Mouse (Mus musculus) heart, postnatal 0 days (tissue): Measurements from ENCODE around the gene Map4k4. TPM values are rescaled to one million over a fixed set of nuclear protein-coding genes. Genes with fewer than 3 reads are reported as not detected.

Experiments used
- ATAC-seq: fragments of 200-750 bp; cut with Nextera tagmentation; 2 replicates; pipeline ENCODE4 v1.8.0; 2017; ENCODE audit warnings: low read depth, moderate number of reproducible peaks, moderate library complexity; ENCODE audit not compliant: insufficient read depth
- DNase-seq: peaks from one replicate; pipeline ENCODE4 v3.0.0-alpha.2; 2016; ENCODE audit warnings: low spot score
- H3K27ac ChIP-seq: fragments of 300-500 bp; sonication (generic); 2 replicates; pipeline ENCODE4 v1.5.1; 2014; ENCODE audit warnings: low read depth, mild to moderate bottlenecking
- H3K27me3 ChIP-seq: fragments of 300-500 bp; sonication (generic); 2 replicates; pipeline ENCODE4 v1.6.1; 2014; ENCODE audit warnings: low read length, mixed read lengths; ENCODE audit not compliant: control insufficient read depth, insufficient read depth
- H3K36me3 ChIP-seq: fragments of 300-500 bp; sonication (generic); replicated peaks from 2 replicates; pipeline ENCODE4 v1.6.1; 2014; ENCODE audit warnings: low read length, mixed read lengths; ENCODE audit not compliant: control insufficient read depth, insufficient read depth
- H3K4me1 ChIP-seq: fragments of 300-500 bp; sonication (generic); 2 replicates; pipeline ENCODE4 v1.6.1; 2014; ENCODE audit warnings: antibody characterized with exemption; ENCODE audit not compliant: control insufficient read depth, insufficient read depth
- H3K4me2 ChIP-seq: fragments of 300-500 bp; sonication (generic); 2 replicates; pipeline ENCODE4 v1.6.1; 2014; ENCODE audit warnings: low read depth, mild to moderate bottlenecking, low read length, moderate library complexity
- H3K4me3 ChIP-seq: fragments of 300-500 bp; sonication (generic); 2 replicates; pipeline ENCODE4 v1.5.1; 2014; ENCODE audit warnings: low read depth, low read length
- H3K9ac ChIP-seq: fragments of 300-500 bp; sonication (generic); replicated peaks from 2 replicates; pipeline ENCODE4 v1.6.1; 2014; ENCODE audit warnings: low read depth, low read length, mixed read lengths
- H3K9me3 ChIP-seq: fragments of 300-500 bp; sonication (generic); replicated peaks from 2 replicates; pipeline ENCODE4 v1.6.1; 2016; ENCODE audit warnings: low read length; ENCODE audit not compliant: control insufficient read depth
- CTCF ChIP-seq: IDR thresholded peaks from 2 replicates; pipeline ENCODE4 v1.5.1; 2016; ENCODE audit warnings: antibody characterized with exemption, control low read depth, low read depth
- EP300 ChIP-seq: IDR thresholded peaks from 2 replicates; pipeline ENCODE4 v1.6.1; 2016; ENCODE audit warnings: antibody characterized with exemption, low read depth
- whole genome bisulfite sequencing: fragments of 180-500 bp; shearing (Covaris S2); extraction: QIAGEN DNeasy Blood & Tissue Kit; methylation state at CpG from one replicate; pipeline ENCODE4 v1.1.7; 2014; 5-methylcytosine and 5-hydroxymethylcytosine counted together
- polyA plus RNA-seq: library from polyadenylated mRNA; unstranded; fragments of >200 nt; fragmentation: Nextera tagmentation; extraction: Ambion mirVana; gene quantifications from 2 replicates; pipeline ENCODE4 v1.2.1, GENCODE M21; 2015
- total RNA-seq: library from RNA; depleted of rRNA; stranded (reverse); fragments of >200 nt; gene quantifications from 2 replicates; pipeline ENCODE4 v1.2.3, GENCODE M21; 2014; ENCODE audit warnings: low replicate concordance; rRNA removed

Gene Map4k4
- total and polyA plus RNA-seq, 2 experiments from 2014 or later = 17.4 to 129 TPM

DNA sequence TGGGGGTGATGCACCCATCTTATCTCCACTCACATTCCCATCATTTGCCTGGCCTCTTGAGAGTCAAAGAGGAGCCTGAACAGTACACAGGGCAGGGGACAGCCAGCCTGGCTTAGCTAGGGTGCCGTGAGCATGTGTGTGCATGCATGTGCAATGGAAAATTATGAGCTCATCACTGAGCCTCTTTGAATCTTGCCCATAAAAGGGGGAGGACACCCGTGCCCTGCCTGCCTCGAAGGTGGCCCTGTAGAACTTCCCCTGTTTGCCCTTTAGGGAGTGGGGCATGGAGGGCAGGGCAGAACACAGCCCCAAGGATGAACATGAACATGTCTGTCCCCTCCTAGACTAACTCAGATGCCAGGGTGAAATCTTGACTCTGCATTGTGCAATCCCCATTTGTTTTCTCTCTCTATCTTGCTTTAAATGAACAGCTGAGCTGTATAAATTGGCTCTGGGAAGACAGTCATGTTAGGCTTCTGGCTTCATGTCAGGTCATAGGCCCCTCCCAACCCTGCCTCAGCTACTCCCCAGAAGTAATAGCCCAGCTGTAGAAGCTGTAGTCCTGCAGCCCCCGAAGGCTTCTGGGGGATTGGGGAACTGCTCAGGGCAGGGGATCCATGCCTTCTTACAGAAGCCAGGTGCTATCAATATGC, 158.5 kb downstream of the Map4k4 start:
- TF ChIP-seq CTCF = no peak
- no peak for TF ChIP-seq EP300
- WGBS = 58% methylated on average over 4 of the region's 4 CpGs
- no peaks in the 10 kb centered on the region for H3K27me3 ChIP-seq
- H3K4me2 ChIP-seq = no peak overlapping the region
- no peak overlapping the region for H3K4me3 ChIP-seq
- H3K9me3 ChIP-seq = no peaks in the 10 kb centered on the region
- ATAC-seq (peak; percentile 14; the same call in 1 of the 2 replicates), DNase-seq (no peak)
- H3K9ac ChIP-seq = no peak overlapping the region
- H3K4me1 ChIP-seq = no peaks in the 10 kb centered on the region
- H3K27ac ChIP-seq = no peak overlapping the region
- no peaks in the 10 kb centered on the region for H3K36me3 ChIP-seq

DNA sequence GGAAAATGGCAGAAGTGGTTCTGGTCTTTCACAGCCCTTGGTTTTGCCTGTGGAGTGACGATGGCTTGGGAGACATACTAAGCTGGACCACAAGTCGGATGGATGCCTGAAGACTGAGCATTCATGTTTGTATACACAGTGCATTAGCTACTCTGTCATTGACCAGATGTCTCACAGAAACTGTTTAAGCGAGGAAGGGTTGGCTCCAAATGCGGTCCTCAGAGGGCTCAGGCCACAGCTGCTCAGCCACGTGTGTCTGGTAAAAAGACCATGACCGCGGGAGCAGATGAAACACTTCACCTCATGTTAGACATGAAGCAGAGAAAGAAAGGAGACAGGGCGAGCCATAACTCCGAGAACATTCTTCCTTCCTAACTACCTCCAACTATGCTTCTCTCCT, 160.6 kb downstream of the Map4k4 start:
- TF ChIP-seq EP300 (no peak), CTCF (no peak)
- DNase-seq = no peak

GRCm38 (mm10) chr1:40063409-40063808, 162.7 kb downstream of the Map4k4 start:
- no peaks in the 10 kb centered on the region for H3K4me1 ChIP-seq
- WGBS = 73% methylated on average over 4 of the region's 4 CpGs
- H3K4me3 ChIP-seq = no peak overlapping the region
- H3K27ac ChIP-seq = no peak overlapping the region
- DNase-seq = no peak
- H3K9ac ChIP-seq = no peak overlapping the region
- H3K9me3 ChIP-seq = no peaks in the 10 kb centered on the region
- no peaks in the 10 kb centered on the region for H3K27me3 ChIP-seq
- H3K4me2 ChIP-seq = no peak overlapping the region
- TF ChIP-seq EP300 = no peak
- no peak for TF ChIP-seq CTCF
- no peak for ATAC-seq
- H3K36me3 ChIP-seq = no peaks in the 10 kb centered on the region

More for the DNA sequence above, 160.6 kb downstream of the Map4k4 start:
- H3K27me3 ChIP-seq = no peaks in the 10 kb centered on the region
- no peak overlapping the region for H3K4me2 ChIP-seq
- H3K36me3 ChIP-seq = no peaks in the 10 kb centered on the region
- H3K4me1 ChIP-seq = no peaks in the 10 kb centered on the region
- H3K9me3 ChIP-seq = no peaks in the 10 kb centered on the region
- WGBS = 80% methylated on average over 9 of the region's 9 CpGs
- no peak overlapping the region for H3K27ac ChIP-seq
- H3K9ac ChIP-seq = no peak overlapping the region
- no peak for ATAC-seq
- H3K4me3 ChIP-seq = no peak overlapping the region

GRCm38 (mm10) chr1:40064508-40064907, 163.8 kb downstream of the Map4k4 start:
- 83% methylated on average over 8 of the region's 8 CpGs for WGBS
- no peak for DNase-seq
- ATAC-seq = no peak

GRCm38 (mm10) chr1:40072558-40072957, 171.8 kb downstream of the Map4k4 start:
- ATAC-seq (no peak), DNase-seq (no peak)
- no peak overlapping the region for H3K4me3 ChIP-seq
- no peak overlapping the region for H3K4me2 ChIP-seq
- no peaks in the 10 kb centered on the region for H3K27me3 ChIP-seq
- H3K9ac ChIP-seq = no peak overlapping the region
- no peaks in the 10 kb centered on the region for H3K9me3 ChIP-seq
- H3K4me1 ChIP-seq = no peaks in the 10 kb centered on the region
- no peak overlapping the region for H3K27ac ChIP-seq
- TF ChIP-seq CTCF = no peak
- TF ChIP-seq EP300 = no peak
- WGBS = 73% methylated on average over 4 of the region's 4 CpGs
- no peaks in the 10 kb centered on the region for H3K36me3 ChIP-seq

More at GRCm38 (mm10) chr1:40064508-40064907, 163.8 kb downstream of the Map4k4 start:
- H3K4me3 ChIP-seq = no peak overlapping the region
- no peaks in the 10 kb centered on the region for H3K27me3 ChIP-seq
- no peak overlapping the region for H3K27ac ChIP-seq
- H3K9me3 ChIP-seq = no peaks in the 10 kb centered on the region
- H3K9ac ChIP-seq = no peak overlapping the region
- TF ChIP-seq CTCF = no peak
- no peak for TF ChIP-seq EP300
- H3K36me3 ChIP-seq = no peaks in the 10 kb centered on the region
- H3K4me1 ChIP-seq = no peaks in the 10 kb centered on the region
- H3K4me2 ChIP-seq = no peak overlapping the region

DNA sequence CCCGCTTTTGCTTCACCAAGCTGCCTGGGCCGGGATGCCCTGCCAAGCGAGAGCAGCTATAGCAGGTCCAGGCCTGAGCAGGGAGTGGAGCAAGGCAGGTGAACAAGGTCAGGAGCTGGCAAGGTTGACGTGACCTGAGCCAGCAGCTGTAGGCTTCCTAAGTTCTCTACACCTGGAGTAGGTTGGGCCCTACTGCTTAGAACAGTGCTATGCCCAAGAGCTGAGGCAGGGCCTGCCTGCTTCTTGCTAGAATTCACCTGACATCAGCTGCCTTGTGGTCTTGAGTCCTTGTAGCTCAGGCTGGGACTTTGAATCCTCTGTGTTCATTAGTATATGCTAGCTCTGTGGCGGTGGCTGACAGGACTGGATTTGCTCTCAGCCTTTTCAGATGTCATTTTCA, 173.1 kb downstream of the Map4k4 start, which contains the start of gene Il1r2:
Gene Il1r2, plus strand, starts transcription at position 301 of the 400 bp plus-strand sequence.
- H3K4me2 ChIP-seq = no peak within 1 kb of the TSS
- DNase-seq (no peak), ATAC-seq (no peak)
- no peaks in the 10 kb centered on the region for H3K36me3 ChIP-seq
- whole genome bisulfite sequencing = 88% methylated on average over 5 of the region's 5 CpGs
- no peaks in the 10 kb centered on the region for H3K4me1 ChIP-seq
- TF ChIP-seq CTCF (no peak), EP300 (no peak)
- H3K27me3 ChIP-seq = no peaks in the 10 kb centered on the region
- H3K9me3 ChIP-seq = no peaks in the 10 kb centered on the region
- H3K4me3 ChIP-seq = no peak within 1 kb of the TSS
- H3K9ac ChIP-seq = no peak within 1 kb of the TSS
- no peak within 1 kb of the TSS for H3K27ac ChIP-seq

Other genes starting within 250 kb of the Map4k4 start
- gene Creg2, start 249.4 kb upstream of the Map4k4 start, total RNA-seq = not detected in 2 replicates
- 0.01 and 0.03 TPM in 2 replicates for gene Creg2, start 249.4 kb upstream of the Map4k4 start, polyA plus RNA-seq
- gene Rfx8, start 179.9 kb upstream of the Map4k4 start, total RNA-seq = not detected in 2 replicates
- 0.68 and 0.71 TPM in 2 replicates for gene Rfx8, start 179.9 kb upstream of the Map4k4 start, polyA plus RNA-seq
- gene Gm3646, start 95.6 kb upstream of the Map4k4 start, total RNA-seq = 3.4 and 3.7 TPM in 2 replicates
- gene Gm3646, start 95.6 kb upstream of the Map4k4 start, polyA plus RNA-seq = 13.8 and 17.4 TPM in 2 replicates
- gene Il1r2, start 173.2 kb downstream of the Map4k4 start, total RNA-seq = 1.1 and 6.9 TPM in 2 replicates
- 0.15 and 0.16 TPM in 2 replicates for gene Il1r2, start 173.2 kb downstream of the Map4k4 start, polyA plus RNA-seq